Mouse (Mus musculus): ENCODE data around the gene Dhcr24.

Dhcr24 gene

DNA sequence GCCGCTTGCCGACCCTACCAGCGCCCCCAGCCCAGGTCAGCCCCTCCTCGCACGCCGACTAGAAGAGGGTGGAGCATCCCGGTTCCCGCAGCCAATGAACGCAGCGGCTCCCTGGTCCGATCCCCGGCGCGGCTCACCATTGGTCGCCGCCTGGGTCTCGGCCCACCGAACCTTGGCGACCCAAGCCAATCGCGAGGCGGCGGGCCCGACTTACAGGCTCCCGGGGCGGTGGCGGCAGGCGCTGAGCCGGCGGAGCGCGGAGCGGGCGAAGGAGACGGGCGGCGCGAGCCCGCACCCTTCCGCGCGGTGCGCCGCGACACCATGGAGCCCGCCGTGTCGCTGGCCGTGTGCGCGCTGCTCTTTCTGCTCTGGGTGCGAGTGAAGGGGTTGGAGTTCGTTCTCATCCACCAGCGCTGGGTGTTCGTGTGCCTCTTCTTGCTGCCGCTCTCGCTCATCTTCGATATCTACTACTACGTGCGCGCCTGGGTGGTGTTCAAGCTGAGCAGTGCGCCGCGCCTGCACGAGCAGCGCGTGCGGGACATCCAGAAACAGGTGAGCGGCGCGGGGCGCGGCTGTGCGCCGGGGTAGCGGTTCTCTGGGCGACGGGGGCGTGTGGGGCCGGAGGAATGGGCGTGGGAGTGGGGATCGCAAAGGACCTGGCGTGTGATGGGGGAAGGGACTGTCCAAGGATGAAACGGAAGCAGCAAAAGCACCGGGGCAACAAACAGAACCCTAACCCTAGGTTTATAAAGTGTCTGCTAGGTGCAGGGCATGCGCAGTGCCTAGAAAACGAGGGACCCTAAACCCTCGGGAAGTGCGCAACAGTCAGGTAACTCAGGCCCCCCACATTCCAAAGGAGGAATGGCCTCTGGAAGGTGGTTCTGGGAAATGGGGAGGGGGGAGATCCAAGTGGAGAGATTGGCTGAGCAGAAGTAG lies at the start of gene Dhcr24:
Gene Dhcr24 (plus strand): TSS at position 193 of the 936 bp plus-strand sequence.
- DNase-seq (ENCODE audit: low read depth): peak; percentile 71

- DNase-seq (ENCODE audit: low read depth): no peak
Measured at GRCm38 (mm10) chr4:106514606-106515005, 46.2 kb upstream of the Dhcr24 start.

DNA sequence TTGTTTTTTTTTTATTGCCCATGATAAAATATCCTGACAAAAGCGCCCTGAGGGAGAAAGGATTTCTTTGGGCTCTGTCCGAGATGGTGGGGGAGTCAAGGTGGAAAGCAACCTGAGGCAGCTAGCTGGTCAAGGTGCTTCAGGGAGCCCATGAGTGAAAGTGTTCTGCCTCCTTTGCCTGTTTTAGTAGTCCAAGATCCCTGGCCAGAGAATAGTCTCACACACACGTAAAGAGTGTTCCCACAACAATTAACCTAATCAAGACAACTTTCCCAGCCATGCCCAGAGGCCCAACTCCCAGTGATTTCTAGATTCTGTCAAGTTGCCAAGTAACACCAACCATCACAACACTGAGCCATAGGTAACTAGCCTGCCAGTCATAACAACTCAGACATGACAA lies 38.3 kb upstream of the Dhcr24 start:
- no peak for DNase-seq (ENCODE audit: low read depth)

DNA sequence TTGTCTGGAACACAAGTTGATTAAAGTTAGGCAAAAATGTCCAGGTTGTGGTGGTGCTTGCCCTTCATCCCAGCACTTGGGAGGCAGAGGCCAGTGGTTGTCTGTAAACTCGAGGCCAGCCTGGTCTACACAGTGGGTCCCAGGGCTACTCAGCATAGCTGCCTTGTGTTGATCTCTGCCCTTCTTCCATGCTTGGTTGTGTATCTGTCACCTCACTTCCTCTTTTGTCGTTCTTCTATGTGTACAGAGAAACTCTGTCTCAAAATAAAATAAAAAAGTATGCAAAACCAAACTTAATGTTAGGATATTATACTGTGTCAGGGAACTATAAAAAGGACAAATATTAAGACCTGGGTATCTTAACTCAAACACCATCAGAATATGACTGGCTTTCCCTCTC lies 36.7 kb upstream of the Dhcr24 start:
- DNase-seq (ENCODE audit: low read depth): no peak

DNA sequence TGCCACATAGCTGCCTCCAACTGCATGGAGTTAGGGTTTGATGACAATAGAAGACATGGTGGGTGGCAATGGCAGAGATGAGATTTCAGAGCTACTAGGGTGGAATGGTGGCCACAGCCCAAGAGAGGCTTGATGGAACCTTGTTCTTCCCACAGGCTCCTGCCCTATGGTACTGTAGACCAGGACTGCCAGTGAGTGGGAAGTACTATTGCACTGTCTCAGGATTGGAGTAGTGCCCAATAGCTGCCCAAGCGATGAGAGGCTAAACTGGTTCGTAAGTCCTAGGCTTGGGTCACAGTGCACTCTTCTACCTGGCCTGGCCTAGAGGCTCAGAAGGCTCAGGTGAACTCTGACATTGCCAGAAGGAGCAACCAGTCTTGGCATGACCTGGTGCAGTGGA lies 35.8 kb upstream of the Dhcr24 start:
- no peak for DNase-seq (ENCODE audit: low read depth)

DNA sequence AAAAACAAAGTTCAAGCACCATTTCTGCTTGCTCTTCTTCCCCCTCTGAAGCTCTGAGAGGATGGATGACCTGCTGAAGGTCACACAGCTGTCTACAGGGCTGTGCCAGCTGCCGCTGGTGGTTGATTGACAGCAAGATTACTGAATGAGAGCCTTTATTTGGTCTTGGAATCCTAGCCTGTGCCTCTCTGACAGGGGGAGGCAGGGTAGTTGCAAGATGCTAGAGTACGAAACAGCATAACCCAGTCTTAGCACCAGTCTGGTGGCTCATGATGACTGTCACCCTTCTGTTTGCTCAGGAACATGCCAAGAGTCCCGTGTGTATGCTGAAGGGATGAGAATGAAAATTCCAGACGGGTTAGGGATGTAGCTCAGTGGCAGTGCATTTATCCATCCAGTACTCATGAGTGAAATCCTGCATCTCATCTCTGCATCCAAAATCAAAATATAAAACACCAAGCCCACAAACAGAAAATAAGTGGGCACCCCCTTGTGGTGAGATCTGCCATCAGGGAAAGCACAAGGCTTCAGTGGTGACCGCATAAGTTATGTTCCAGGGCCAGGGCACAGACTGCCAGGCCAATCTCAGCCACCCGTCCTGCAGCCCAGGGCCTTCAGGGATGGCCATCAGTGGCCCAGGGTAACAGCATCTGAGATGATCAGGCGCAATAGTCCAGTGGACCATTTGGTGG lies 32.8 kb upstream of the Dhcr24 start:
- DNase-seq (ENCODE audit: low read depth): no peak

DNA sequence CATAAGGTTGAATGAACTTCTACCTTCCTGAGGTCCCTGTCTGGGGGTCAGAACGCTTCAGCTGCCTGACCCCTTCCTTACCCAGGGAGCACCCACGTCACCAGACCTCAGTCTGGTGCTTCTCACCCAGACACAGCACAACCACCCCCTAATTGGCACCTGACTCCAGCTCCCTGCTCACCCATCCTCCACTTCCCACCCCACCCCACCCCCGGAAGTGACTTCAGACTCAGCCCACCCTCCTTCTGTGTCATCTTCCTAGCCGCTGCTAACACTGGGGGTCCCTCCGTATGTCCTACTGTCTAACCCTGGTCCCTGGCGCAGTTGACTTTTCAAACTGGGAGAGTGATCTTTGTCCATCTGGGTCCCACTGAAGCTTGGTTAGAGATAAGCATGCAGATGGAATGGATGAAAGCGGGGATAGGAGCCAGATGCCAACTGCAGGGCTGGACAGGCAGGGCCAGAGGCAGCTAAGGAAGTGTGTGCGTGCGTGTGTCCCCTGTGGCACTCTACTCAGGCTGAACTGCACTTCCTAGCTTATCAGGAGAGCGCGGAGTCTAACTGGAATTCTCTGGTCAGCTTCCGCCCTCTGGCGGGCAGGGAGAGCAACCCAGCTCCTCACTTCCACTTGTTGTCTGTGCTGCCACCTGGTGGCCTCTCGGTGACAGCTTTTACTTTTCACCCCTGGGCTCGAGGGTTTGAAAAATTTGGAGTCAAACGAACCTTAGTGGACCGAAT lies 31.3 kb upstream of the Dhcr24 start:
- peak; percentile 70 for DNase-seq (ENCODE audit: low read depth)

DNA sequence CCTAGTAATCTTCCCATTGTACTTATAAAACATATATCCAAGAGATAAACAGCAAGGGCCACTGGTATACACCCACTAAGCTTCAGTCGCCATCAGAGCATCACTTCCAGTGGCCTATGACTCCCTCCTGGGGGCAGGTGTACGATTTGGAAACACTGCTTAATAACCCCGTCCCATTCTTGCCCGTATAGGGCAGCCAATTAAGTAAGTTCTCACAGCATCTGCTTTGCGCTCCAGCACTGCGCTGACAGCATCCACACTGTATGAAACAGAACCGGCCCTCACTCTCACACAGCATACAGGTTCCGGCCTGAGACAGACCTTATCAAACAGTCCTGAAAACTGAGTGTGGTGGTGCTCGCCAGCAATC lies 30.7 kb upstream of the Dhcr24 start:
- DNase-seq (ENCODE audit: low read depth): no peak

DNA sequence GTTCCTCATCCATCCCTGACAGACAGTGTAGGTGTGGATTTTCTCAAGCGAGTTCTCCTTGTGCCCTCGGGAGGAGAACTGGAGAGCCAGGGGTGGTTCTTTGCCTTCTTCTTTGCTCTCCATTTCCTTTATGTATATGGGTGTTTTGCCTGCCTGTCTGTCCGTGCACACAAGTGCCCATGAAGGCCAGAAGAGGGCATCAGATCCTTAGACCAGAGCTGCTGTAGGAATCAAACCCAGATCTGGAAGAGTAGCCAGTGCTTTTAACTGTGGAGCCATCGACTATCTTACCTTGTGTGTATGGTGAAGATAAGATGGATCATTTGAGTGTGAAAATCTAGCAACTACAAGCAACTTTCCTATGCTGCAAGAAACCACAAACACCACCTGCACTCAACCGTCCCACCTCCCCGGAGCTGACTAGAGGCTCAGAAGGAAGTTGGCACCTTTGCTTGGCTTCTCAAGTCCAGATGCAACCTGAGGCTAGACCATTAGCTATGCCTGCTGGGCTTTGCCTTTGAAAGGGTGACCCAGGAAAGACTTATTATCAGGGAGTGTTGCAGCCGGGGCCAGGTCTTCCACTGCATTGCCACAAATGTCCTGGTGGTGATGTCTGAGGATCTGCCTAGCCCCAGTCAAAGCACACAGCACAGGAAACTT lies 27.3 kb upstream of the Dhcr24 start:
- DNase-seq (ENCODE audit: low read depth): no peak

DNA sequence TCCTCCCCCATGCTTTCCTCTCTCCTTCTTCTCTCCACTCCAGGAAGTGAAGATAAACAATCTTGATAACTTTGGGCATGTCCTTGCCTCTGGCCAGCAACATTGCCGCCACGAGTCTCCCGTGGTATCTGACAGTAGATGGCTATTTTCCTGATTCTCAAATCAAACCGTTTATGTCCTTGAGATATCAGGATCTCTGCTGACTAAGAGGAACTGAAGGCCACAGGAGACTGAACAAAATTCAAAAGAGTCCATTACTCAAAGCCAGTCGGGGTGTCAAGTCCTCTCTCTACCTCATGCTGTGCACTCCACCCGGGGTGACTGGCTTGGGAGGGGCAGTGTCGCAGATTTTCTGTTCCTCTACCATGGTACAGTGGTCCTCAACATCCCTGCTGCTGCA lies 26.6 kb upstream of the Dhcr24 start:
- DNase-seq (ENCODE audit: low read depth): no peak

- no peak for DNase-seq (ENCODE audit: low read depth)
Measured at GRCm38 (mm10) chr4:106539756-106540155, 21.1 kb upstream of the Dhcr24 start.

GRCm38 (mm10) chr4:106541491-106541890 lies 19.3 kb upstream of the Dhcr24 start:
- DNase-seq (ENCODE audit: low read depth): no peak

DNA sequence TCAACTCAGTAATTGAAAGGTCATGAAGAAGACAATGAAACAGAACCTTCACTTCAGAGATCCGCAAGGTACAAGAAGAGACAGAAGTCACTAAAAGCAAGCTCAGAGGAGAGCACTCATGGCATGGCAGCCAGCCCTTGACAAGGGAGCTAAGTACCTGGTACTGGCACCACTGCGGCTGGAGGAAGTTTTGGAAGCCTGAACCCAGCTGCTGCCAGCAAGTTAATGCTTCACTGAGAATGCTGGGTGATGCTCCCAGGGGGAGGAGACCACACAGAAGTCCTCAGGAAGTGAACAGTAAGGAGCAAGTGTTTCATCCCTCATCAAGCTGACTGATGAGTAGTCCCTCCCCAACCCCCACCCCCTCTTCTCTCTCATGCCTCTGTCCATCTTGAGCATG lies 18.6 kb upstream of the Dhcr24 start:
- DNase-seq (ENCODE audit: low read depth): no peak

GRCm38 (mm10) chr4:106545817-106546373 lies 14.9 kb upstream of the Dhcr24 start:
- DNase-seq (ENCODE audit: low read depth): no peak

DNA sequence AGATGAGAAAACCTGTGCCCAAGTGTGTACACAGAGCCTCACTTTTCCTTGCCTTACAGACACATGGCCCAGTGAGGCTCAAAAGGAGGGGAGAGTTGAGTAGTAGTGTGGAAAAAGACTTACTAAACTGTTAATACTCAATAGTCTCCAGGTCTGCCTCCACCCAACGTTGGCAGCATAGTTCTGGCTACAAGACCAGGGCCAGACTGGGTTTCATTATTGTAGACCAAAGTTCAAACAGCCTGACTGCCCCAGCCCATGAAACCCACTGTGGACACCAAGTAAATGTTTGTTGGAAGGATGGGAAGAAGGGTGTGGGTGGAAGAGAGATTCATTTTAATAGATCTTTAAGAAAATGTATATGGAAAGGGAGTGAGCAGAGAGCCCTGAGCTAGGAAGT lies 13.9 kb upstream of the Dhcr24 start:
- DNase-seq (ENCODE audit: low read depth): no peak

GRCm38 (mm10) chr4:106548113-106548512 lies 12.7 kb upstream of the Dhcr24 start:
- no peak for DNase-seq (ENCODE audit: low read depth)

GRCm38 (mm10) chr4:106550516-106551166 lies 10.2 kb upstream of the Dhcr24 start:
- no peak for DNase-seq (ENCODE audit: low read depth)

- no peak for DNase-seq (ENCODE audit: low read depth)
Measured at GRCm38 (mm10) chr4:106557262-106557661, 3.6 kb upstream of the Dhcr24 start.

GRCm38 (mm10) chr4:106557978-106558377 lies 2.9 kb upstream of the Dhcr24 start:
- DNase-seq (ENCODE audit: low read depth): no peak

GRCm38 (mm10) chr4:106559343-106560212 lies 1.3 kb upstream of the Dhcr24 start:
- no peak for DNase-seq (ENCODE audit: low read depth)
